Mouse (Mus musculus) frontal cortex, postnatal 36 days (tissue): ENCODE data around the gene Hdac6.
"Not testable (repeated sequence)": the region's sequence is repeated elsewhere in the genome, so short reads cannot be mapped to it uniquely, and the experiment has no call there.

ENCODE experiments used
- DNase-seq, 2 experiments: peaks; one replicate each; pipeline ENCODE4 v3.0.0; 2022; ENCODE audit warnings: low spot score in 2 of 2

Hdac6 gene

DNA sequence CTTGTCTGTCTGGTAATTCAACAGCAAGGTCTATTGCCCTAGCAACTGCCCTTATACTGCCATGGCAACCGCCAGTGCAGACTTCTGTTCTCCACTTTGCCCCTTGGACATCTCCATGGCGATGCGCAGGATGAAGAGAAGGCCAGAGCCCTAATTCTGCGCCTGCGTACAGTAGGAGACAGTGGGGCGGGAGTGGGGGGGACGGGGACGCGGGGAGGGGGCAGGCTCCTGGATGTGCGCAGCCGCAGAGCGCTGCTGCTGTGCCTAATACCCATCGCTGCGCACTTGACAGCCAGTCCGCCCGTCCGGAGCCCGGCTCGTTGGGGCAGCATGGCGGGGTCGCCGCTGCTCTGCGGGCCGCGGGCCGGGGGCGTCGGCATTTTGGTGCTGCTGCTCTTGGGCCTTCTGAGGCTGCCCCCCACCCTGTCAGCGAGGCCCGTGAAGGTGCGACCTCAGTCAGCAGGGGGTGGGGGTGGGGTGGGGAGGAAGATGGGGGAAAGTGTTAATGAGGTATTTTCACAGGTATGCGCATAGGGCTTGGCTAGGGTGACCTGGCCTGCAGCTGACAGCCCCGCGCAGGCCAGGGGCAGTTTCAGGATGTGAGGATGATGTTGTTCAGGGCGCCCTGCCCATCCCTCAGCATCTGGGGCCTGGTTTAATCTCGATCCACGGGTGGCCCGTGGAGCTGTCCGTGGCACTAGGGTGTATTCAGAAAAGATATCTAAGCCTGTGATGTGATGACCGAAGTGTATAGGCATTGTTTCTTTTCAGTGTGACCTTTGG, 27.9 kb downstream of the Hdac6 start, which contains the start of gene Pcsk1n:
Pcsk1n (plus strand) TSS at position 222 of the 783 bp plus-strand sequence.
- peak; percentile 40 to 47 for DNase-seq

DNA sequence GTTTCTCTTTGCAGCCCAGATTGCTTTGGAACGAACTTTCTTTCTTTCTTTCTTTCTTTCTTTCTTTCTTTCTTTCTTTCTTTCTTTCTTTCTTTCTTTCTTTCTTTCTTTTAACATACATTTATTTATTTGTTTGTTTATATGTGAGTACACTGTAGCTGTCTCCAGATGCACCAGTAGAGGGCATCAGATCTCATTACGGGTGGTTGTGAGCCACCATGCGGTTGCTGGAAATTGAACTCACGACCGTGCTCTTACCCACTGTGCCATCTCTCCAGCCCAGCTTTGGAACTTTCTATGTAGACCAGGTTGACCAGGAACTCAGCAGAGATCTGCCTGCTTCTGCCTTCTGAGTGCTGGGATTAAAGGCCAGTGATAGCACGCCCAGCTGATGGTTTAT, 29.7 kb downstream of the Hdac6 start:
- DNase-seq: not testable (repeated sequence)

DNA sequence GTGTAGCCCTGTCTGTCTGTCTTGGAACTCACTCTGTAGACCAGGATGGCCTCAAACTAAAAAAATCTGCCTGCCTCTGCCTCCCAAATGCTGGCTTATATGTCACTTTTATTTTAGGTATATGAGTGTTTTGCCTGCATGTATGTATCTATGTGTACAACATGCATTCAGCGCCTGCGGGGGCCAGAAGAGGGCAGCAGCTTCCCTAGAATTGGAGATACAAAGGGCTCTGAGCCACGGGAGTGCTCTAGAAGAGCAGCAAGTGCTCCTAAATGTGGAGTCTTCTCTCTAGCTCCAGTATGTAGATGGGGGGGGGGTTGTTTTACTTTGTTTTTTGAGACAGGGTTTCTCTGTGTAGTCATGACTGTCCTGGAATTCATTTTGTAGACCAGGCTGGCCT, 32.0 kb downstream of the Hdac6 start:
- DNase-seq: not testable (repeated sequence)

DNA sequence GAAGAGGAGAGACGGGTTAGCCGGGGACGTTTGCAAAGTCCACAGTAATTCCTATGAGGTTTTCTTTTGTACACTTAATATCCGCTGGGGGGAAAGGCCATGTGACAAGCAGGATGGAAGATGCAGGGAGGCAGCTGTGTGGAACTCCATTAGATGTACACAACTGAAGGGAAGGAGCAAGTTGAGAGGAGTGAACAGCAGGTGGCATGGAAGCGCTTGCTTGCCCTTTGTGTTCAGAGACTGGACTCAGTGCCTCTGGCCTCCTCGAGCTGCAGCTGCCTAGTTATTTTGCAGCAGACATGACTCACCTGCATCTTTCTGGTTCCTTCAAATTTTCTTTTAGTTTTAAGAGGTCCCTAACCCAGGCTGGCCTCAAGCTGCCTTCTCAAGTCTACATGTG, 37.2 kb downstream of the Hdac6 start:
- DNase-seq: no peak

DNA sequence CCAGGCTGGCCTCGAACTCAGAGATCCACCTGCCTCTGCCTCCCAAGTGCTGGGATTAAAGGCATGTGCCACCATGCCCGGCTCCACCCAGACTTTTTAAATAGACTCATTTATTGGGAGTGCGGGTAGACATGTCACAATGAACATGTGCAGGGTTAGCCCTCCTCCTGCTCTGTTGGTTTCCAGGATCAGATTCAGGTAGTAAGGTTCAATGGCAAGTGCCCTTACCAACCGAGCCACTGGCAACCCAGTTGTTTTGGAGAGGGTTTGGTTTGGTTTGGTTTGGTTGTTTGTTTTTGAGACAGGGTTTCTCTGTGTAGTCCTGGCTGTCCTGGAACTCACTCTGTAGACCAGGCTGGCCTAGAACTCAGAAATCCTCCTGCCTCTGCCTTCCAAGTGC, 38.4 kb downstream of the Hdac6 start, which contains the start of gene Gm10490:
Gm10490 (plus strand) TSS at position 301 of the 400 bp plus-strand sequence.
- not testable (repeated sequence) for DNase-seq

DNA sequence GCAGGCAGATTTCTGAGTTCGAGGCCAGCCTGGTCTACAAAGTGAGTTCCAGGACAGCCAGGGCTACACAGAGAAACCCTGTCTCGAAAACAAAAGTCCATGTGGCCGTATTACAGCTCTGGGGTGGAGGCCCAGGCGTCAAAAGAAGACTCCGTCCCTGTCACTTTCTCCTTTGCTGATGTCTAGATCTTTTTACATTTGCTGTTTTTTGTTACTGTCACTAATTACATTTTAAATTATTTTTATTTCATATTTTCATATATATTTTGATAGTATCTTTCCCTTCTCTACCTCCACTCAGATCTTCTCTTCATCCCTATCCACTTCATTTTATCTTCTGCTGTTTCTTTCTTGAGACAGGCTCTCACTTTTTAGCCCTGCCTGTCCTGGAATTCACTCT, 40.0 kb downstream of the Hdac6 start, which contains the start of gene Gm10491:
Gm10491 (minus strand) TSS at position 101 of the 400 bp plus-strand sequence.
- no peak for DNase-seq

DNA sequence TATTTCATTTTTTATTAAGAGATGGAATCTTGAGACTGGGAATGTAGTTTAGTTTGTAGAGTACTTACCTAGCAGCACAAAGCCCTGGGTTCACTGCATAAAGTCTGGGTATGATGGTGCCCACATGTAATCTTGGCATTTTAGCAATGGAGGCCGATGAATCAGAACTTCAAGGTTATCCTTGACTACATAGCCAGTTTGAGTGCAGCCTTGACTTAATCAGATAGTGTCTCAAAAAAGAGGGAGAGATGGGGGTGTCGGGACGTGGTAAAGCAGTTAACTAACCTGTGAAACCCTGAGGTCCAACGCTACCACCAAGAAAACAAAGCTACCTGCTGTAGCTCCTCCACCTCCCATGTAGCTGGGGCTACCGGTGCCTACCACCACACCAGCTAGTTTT, 43.2 kb downstream of the Hdac6 start:
- DNase-seq: no peak

DNA sequence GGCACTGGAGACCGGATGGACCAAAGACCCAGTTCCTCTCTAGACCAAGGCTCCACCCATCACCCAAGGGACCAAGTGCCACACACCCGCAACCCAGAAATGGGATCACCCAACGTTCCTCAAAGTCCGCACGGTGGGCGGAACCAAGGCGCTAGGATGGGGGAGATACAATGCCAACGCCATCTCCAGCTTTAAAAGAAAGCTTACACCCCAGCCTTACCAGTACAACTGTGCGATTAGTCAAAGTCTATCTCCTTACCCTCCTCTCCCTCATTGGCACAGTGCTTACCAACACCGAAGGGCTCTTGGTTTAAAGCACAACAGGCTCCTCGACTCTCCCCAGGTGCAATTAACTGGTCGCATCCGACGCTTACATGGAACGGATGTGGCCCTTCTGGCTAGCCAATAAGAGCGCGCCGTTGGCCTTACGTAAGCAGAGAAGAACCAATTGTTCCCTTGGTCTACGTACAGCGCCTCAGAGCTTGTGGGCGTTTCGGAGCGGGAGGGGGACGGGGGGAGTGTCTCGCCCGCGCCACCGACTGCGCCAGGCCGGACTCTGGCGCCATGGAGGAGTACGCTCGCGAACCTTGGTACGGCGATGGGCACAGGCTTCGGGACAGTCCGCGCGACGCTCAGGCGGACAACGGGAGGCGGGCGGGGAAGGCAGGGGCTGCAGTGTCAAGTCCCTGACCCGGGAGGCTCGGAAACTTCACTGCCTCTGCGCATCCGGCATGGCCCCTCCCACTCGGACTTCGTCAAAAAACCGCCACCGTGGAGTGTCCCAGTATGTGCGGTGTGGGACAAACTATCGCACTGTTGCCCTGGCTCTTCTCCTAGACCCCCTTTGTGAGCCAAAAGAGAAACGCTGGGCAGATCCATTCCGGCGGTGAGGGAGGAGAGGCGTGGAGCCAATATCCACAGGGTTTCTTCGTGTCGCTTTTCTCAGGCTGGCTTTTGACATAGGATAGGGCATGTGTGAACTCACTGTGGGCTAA, 48.5 kb downstream of the Hdac6 start, which contains the start of the genes Pqbp1 and Timm17b:
Pqbp1 (minus strand) TSS at position 390 of the 995 bp plus-strand sequence.
Timm17b (plus strand) TSS at position 478 of the 995 bp plus-strand sequence.
- peak; percentile 82 to 89 for DNase-seq

DNA sequence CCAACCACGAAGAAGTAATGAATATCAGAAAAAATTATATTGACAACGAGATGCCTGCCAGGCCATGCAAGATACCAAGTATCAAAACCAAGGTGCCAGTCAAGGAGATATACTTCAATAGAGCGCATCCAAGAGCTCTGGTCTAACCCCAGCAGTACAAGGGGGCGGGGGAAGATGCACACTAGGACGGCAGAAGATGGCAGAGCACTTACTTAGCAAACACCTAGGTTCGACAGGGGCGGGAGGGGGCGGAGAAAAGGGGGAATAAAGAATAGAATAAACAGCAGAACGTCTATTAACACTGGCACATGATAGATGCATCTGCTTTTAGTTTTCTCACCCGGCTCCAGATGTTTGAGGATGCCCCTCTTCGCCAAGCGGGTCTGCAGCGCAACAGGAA, 49.5 kb downstream of the Hdac6 start:
- DNase-seq: no peak

DNA sequence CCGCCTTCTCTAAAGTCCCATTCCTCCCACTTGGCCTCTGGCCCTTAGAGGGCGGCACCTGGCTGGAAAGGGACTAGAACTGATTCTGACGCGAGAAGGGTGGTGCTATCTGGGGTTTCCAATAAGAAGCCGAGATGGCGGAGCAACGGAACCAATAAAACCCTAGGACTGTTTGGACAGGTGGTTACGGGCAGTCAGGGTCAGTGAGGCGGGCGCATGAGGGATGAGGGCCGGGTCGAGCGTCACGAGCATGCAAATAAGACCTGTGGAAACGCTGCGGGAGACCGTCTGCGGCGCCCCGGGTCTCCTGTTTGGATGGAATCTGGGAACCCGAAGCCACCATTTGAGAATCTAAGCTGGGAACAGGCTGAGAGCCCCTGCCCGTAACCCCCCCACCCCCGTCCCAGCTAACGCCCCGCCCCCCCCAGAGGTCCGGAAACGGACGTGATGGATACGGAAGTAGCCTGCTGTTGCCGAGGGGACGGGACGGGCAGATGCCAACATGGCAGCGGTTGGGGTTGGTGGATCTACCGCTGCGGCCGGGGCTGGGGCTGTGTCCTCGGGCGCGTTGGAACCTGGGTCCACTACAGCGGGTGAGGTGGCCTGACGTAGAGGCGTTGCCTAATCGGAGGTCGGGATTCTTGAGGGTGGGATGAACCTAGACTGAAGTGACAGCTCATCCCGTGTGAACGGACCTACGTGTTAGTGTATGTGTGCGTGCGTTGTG, 63.7 kb downstream of the Hdac6 start, which contains the start of gene Slc35a2:
Slc35a2 (plus strand) TSS at position 188 of the 727 bp plus-strand sequence.
- DNase-seq: peak; percentile 72 to 84
